Mouse (Mus musculus): Measurements from ENCODE around the gene 5031439G07Rik. TPM values are rescaled to one million over a fixed set of nuclear protein-coding genes. Genes with fewer than 3 reads are reported as not detected.
A peak's percentile ranks its signal among the peaks of the same experiment; 100 is the strongest.

5031439G07Rik gene
- polyA plus RNA-seq, 1 experiment from 2014 or later, result 24.1 TPM

- no peak overlapping the region for H3K4me3 ChIP-seq (ENCODE audit: low read length)
- ATAC-seq, result no peak
- no peak overlapping the region for H3K9ac ChIP-seq (ENCODE audit: low read depth, low read length)
- no peaks in the 10 kb centered on the region for H3K9me3 ChIP-seq (ENCODE audit: control insufficient read depth, low read length)
- no peaks in the 10 kb centered on the region; the same call in 1 of the 2 replicates for H3K27me3 ChIP-seq (replicated peaks; ENCODE audit: control insufficient read depth, insufficient read depth, low read length)
- H3K36me3 ChIP-seq (ENCODE audit: control insufficient read depth, insufficient read depth, low read length), result no peaks in the 10 kb centered on the region
- H3K4me2 ChIP-seq (ENCODE audit: low read length), result no peak overlapping the region
- 75% methylated on average over 14 of the region's 14 CpGs for WGBS
- no peak overlapping the region for H3K27ac ChIP-seq (ENCODE audit: low read depth, low read length)
- peaks cover 3% of the 10 kb centered on the region for H3K4me1 ChIP-seq (ENCODE audit: control insufficient read depth, insufficient read depth, low read depth, low read length)
Observed at GRCm38 (mm10) chr15:84997768-84998454, 9.6 kb upstream of the 5031439G07Rik start.

GRCm38 (mm10) chr15:84995967-84996366 is 7.6 kb upstream of the 5031439G07Rik start:
- Histone ChIP-seq H3K4me1 (ENCODE audit: control insufficient read depth, insufficient read depth, low read depth, low read length) (no peaks in the 10 kb centered on the region), H3K36me3 (ENCODE audit: control insufficient read depth, insufficient read depth, low read length) (no peaks in the 10 kb centered on the region), H3K4me3 (ENCODE audit: low read length) (no peak overlapping the region), H3K4me2 (ENCODE audit: low read length) (no peak overlapping the region), H3K9me3 (ENCODE audit: control insufficient read depth, low read length) (no peaks in the 10 kb centered on the region), H3K27me3 (replicated peaks; ENCODE audit: control insufficient read depth, insufficient read depth, low read length) (no peaks in the 10 kb centered on the region), H3K9ac (ENCODE audit: low read depth, low read length) (no peak overlapping the region), H3K27ac (ENCODE audit: low read depth, low read length) (no peak overlapping the region)
- WGBS, result 7% methylated on average over 1 of the region's 1 CpGs
- no peak for ATAC-seq

- H3K4me1 ChIP-seq (ENCODE audit: control insufficient read depth, insufficient read depth, low read depth, low read length), result no peaks in the 10 kb centered on the region
- WGBS, result 43% methylated on average over 6 of the region's 6 CpGs
- no peaks in the 10 kb centered on the region for H3K36me3 ChIP-seq (ENCODE audit: control insufficient read depth, insufficient read depth, low read length)
- H3K4me2 ChIP-seq (ENCODE audit: low read length), result no peak overlapping the region
- no peak for ATAC-seq
- no peaks in the 10 kb centered on the region for H3K27me3 ChIP-seq (replicated peaks; ENCODE audit: control insufficient read depth, insufficient read depth, low read length)
- H3K9me3 ChIP-seq (ENCODE audit: control insufficient read depth, low read length), result no peaks in the 10 kb centered on the region
- no peak overlapping the region for H3K9ac ChIP-seq (ENCODE audit: low read depth, low read length)
- H3K27ac ChIP-seq (ENCODE audit: low read depth, low read length), result no peak overlapping the region
- no peak overlapping the region for H3K4me3 ChIP-seq (ENCODE audit: low read length)
Observed at GRCm38 (mm10) chr15:84995041-84995440, 6.7 kb upstream of the 5031439G07Rik start.

- Histone ChIP-seq H3K4me1 (ENCODE audit: control insufficient read depth, insufficient read depth, low read depth, low read length) (peaks cover 2% of the 10 kb centered on the region; the same call in 1 of the 2 replicates), H3K27me3 (replicated peaks; ENCODE audit: control insufficient read depth, insufficient read depth, low read length) (no peaks in the 10 kb centered on the region), H3K27ac (ENCODE audit: low read depth, low read length) (no peak overlapping the region), H3K4me3 (ENCODE audit: low read length) (no peak overlapping the region), H3K36me3 (ENCODE audit: control insufficient read depth, insufficient read depth, low read length) (no peaks in the 10 kb centered on the region), H3K9me3 (ENCODE audit: control insufficient read depth, low read length) (no peaks in the 10 kb centered on the region), H3K4me2 (ENCODE audit: low read length) (no peak overlapping the region), H3K9ac (ENCODE audit: low read depth, low read length) (no peak overlapping the region)
- no peak for ATAC-seq
- WGBS, result 44% methylated on average over 6 of the region's 6 CpGs
Observed at GRCm38 (mm10) chr15:84994498-84994897, 6.1 kb upstream of the 5031439G07Rik start.

GRCm38 (mm10) chr15:84989771-84990170 is 1.4 kb upstream of the 5031439G07Rik start:
- WGBS, result 46% methylated on average over 7 of the region's 7 CpGs
- H3K36me3 ChIP-seq (ENCODE audit: control insufficient read depth, insufficient read depth, low read length), result no peaks in the 10 kb centered on the region
- H3K4me1 ChIP-seq (ENCODE audit: control insufficient read depth, insufficient read depth, low read depth, low read length), result peaks cover 23% of the 10 kb centered on the region
- no peak overlapping the region for H3K27ac ChIP-seq (ENCODE audit: low read depth, low read length)
- no peaks in the 10 kb centered on the region for H3K27me3 ChIP-seq (replicated peaks; ENCODE audit: control insufficient read depth, insufficient read depth, low read length)
- no peak overlapping the region for H3K4me2 ChIP-seq (ENCODE audit: low read length)
- H3K9me3 ChIP-seq (ENCODE audit: control insufficient read depth, low read length), result no peaks in the 10 kb centered on the region
- no peak for ATAC-seq
- H3K4me3 ChIP-seq (ENCODE audit: low read length), result no peak overlapping the region
- no peak overlapping the region for H3K9ac ChIP-seq (ENCODE audit: low read depth, low read length)

- H3K4me2 ChIP-seq (ENCODE audit: low read length), result no peak overlapping the region
- H3K9ac ChIP-seq (ENCODE audit: low read depth, low read length), result no peak overlapping the region
- no peaks in the 10 kb centered on the region for H3K27me3 ChIP-seq (replicated peaks; ENCODE audit: control insufficient read depth, insufficient read depth, low read length)
- 80% methylated on average over 3 of the region's 3 CpGs for WGBS
- ATAC-seq, result no peak
- no peak overlapping the region for H3K27ac ChIP-seq (ENCODE audit: low read depth, low read length)
- peaks cover 23% of the 10 kb centered on the region for H3K4me1 ChIP-seq (ENCODE audit: control insufficient read depth, insufficient read depth, low read depth, low read length)
- no peaks in the 10 kb centered on the region for H3K9me3 ChIP-seq (ENCODE audit: control insufficient read depth, low read length)
- no peaks in the 10 kb centered on the region for H3K36me3 ChIP-seq (ENCODE audit: control insufficient read depth, insufficient read depth, low read length)
- no peak overlapping the region for H3K4me3 ChIP-seq (ENCODE audit: low read length)
Observed at GRCm38 (mm10) chr15:84989098-84989497, 747 bp upstream of the 5031439G07Rik start.

- ATAC-seq, result peak; percentile 64
- peak overlapping the region; percentile 96 for H3K9ac ChIP-seq (ENCODE audit: low read depth, low read length)
- H3K27me3 ChIP-seq (replicated peaks; ENCODE audit: control insufficient read depth, insufficient read depth, low read length), result no peaks in the 10 kb centered on the region
- no peaks in the 10 kb centered on the region for H3K36me3 ChIP-seq (ENCODE audit: control insufficient read depth, insufficient read depth, low read length)
- WGBS, result 0% methylated on average over 18 of the region's 53 CpGs
- H3K4me2 ChIP-seq (ENCODE audit: low read length), result peak overlapping the region; percentile 61
- peak overlapping the region; percentile 85 for H3K27ac ChIP-seq (ENCODE audit: low read depth, low read length)
- H3K4me3 ChIP-seq (ENCODE audit: low read length), result peak overlapping the region; percentile 83
- peaks cover 29% of the 10 kb centered on the region for H3K4me1 ChIP-seq (ENCODE audit: control insufficient read depth, insufficient read depth, low read depth, low read length)
- no peaks in the 10 kb centered on the region for H3K9me3 ChIP-seq (ENCODE audit: control insufficient read depth, low read length)
Observed at GRCm38 (mm10) chr15:84987020-84987815, 1.1 kb downstream of the 5031439G07Rik start.

GRCm38 (mm10) chr15:84986171-84987019 is 2.0 kb downstream of the 5031439G07Rik start:
- H3K27me3 ChIP-seq (replicated peaks; ENCODE audit: control insufficient read depth, insufficient read depth, low read length), result no peaks in the 10 kb centered on the region

More at GRCm38 (mm10) chr15:84986171-84987019, 2.0 kb downstream of the 5031439G07Rik start:
- Histone ChIP-seq H3K9me3 (ENCODE audit: control insufficient read depth, low read length) (no peaks in the 10 kb centered on the region), H3K4me1 (ENCODE audit: control insufficient read depth, insufficient read depth, low read depth, low read length) (peaks cover 31% of the 10 kb centered on the region), H3K27ac (ENCODE audit: low read depth, low read length) (no peak overlapping the region), H3K9ac (ENCODE audit: low read depth, low read length) (peak overlapping the region; percentile 96), H3K4me2 (ENCODE audit: low read length) (peak overlapping the region; percentile 61), H3K4me3 (ENCODE audit: low read length) (peak overlapping the region; percentile 83), H3K36me3 (ENCODE audit: control insufficient read depth, insufficient read depth, low read length) (no peaks in the 10 kb centered on the region)
- WGBS, result 60% methylated on average over 4 of the region's 4 CpGs
- no peak for ATAC-seq
